Mouse (Mus musculus): ENCODE measurements around the gene Gm21987. TPM values are rescaled to one million over a fixed set of nuclear protein-coding genes. Genes with fewer than 3 reads are reported as not detected.

Gene Gm21987
- total and polyA plus RNA-seq, 3 experiments = 0.42 TPM; not detected in 2

DNA sequence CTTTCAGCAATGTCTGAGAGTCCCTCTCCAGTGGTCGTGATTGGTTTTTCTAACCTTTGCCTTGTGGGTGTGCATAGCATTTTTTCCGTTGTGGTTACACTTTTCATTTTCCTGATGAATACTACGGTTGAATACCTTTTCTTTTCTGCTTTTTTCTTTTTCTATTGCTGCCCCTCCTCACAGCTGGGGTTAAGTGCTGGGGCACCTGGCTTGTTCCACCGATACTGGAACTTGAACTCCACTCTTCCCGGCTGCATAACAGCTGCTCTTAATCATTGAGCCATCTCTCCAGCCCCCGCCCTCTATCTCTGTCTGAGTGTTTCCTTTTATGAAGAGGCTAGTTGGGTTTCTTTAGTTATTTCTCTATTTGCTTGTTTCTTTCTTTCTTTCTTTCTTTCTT lies 32.2 kb downstream of the Gm21987 start:
- TF ChIP-seq SIN3A (IDR thresholded peaks at IDR 0.05; ENCODE audit: low read length) (peak; percentile 65; the same call in 1 of the 2 replicates), CHD2 (IDR thresholded peaks at IDR 0.05; ENCODE audit: low read length) (peak; percentile 85), KAT2A (IDR thresholded peaks at IDR 0.05; ENCODE audit: insufficient replicate concordance, low read length) (no peak), ZMIZ1 (IDR thresholded peaks at IDR 0.05; ENCODE audit: low read depth, low read length) (no peak; the same call in 1 of the 2 replicates), EP300 (IDR thresholded peaks at IDR 0.05; ENCODE audit: low read length) (peak; percentile 98), MAZ (IDR thresholded peaks at IDR 0.05; ENCODE audit: low read depth, low read length) (peak; percentile 98), HCFC1 (IDR thresholded peaks at IDR 0.05; ENCODE audit: low read depth, low read length) (no peak), CTCF (conservative IDR thresholded peaks at IDR 0.05 in 1 of 2, IDR thresholded peaks at IDR 0.05 in 1 of 2; ENCODE audit: low read depth in 2 of 2, low read length in 2 of 2) (no peak), ZNF384 (IDR thresholded peaks at IDR 0.05; ENCODE audit: low read depth, low read length) (peak; percentile 91), USF1 (IDR thresholded peaks at IDR 0.05; ENCODE audit: low read depth, low read length) (no peak), UBTF (IDR thresholded peaks at IDR 0.05; ENCODE audit: low read depth, low read length) (no peak), POLR2A (IDR thresholded peaks at IDR 0.05; ENCODE audit: low read depth, low read length) (no peak; the same call in 1 of the 2 replicates), RCOR1 (conservative IDR thresholded peaks at IDR 0.05; ENCODE audit: low read depth, low read length) (peak; percentile 97), MEF2A (IDR thresholded peaks at IDR 0.05; ENCODE audit: borderline replicate concordance, low read depth, low read length) (peak; percentile 90), RAD21 (IDR thresholded peaks at IDR 0.05; ENCODE audit: low read depth, low read length) (peak; percentile 21), SMC3 (IDR thresholded peaks at IDR 0.05; ENCODE audit: low read depth, low read length) (no peak; the same call in 1 of the 2 replicates), IRF4 (IDR thresholded peaks at IDR 0.05; ENCODE audit: low read depth, low read length) (peak; percentile 93), TCF12 (IDR thresholded peaks at IDR 0.05; ENCODE audit: low read depth, low read length) (peak; percentile 100), CHD1 (IDR thresholded peaks at IDR 0.05; ENCODE audit: low read depth, low read length) (no peak), ZKSCAN1 (IDR thresholded peaks at IDR 0.05; ENCODE audit: borderline replicate concordance, low read depth, low read length) (no peak), PAX5 (IDR thresholded peaks at IDR 0.05; ENCODE audit: low read length) (no peak), MAFK (IDR thresholded peaks at IDR 0.05; ENCODE audit: insufficient replicate concordance, low read length) (peak; percentile 95), E2F4 (IDR thresholded peaks at IDR 0.05; ENCODE audit: insufficient replicate concordance, low read depth, low read length) (no peak), MYC (IDR thresholded peaks at IDR 0.05; ENCODE audit: low read depth, low read length) (peak; percentile 81), USF2 (conservative IDR thresholded peaks at IDR 0.05; ENCODE audit: low read depth, low read length) (no peak), TBP (conservative IDR thresholded peaks at IDR 0.05; ENCODE audit: low read depth, low read length) (peak; percentile 71; the same call in 1 of the 2 replicates), ETS1 (conservative IDR thresholded peaks at IDR 0.05; ENCODE audit: low read depth, low read length) (peak; percentile 98), MXI1 (IDR thresholded peaks at IDR 0.05; ENCODE audit: low read depth, low read length) (no peak; the same call in 1 of the 2 replicates), NELFE (IDR thresholded peaks at IDR 0.05; ENCODE audit: low read depth, low read length) (no peak), POLR2AphosphoS2 (IDR thresholded peaks at IDR 0.05; ENCODE audit: low read depth, low read length) (no peak), JUN (IDR thresholded peaks at IDR 0.05; ENCODE audit: insufficient read depth, low read depth, low read length) (peak; percentile 80), BHLHE40 (IDR thresholded peaks at IDR 0.05; ENCODE audit: low read depth, low read length) (peak; percentile 90), GABPA (IDR thresholded peaks at IDR 0.05; ENCODE audit: insufficient replicate concordance, low read depth, low read length) (no peak), NRF1 (IDR thresholded peaks at IDR 0.05; ENCODE audit: low read depth, low read length) (no peak), MAX (IDR thresholded peaks at IDR 0.05; ENCODE audit: low read length) (peak; percentile 38; the same call in 1 of the 2 replicates), ELF1 (IDR thresholded peaks at IDR 0.05; ENCODE audit: low read depth, low read length) (peak; percentile 42; the same call in 1 of the 2 replicates), JUND (conservative IDR thresholded peaks at IDR 0.05; ENCODE audit: low read depth, low read length) (peak; percentile 81), ZC3H11A (IDR thresholded peaks at IDR 0.05; ENCODE audit: low read depth, low read length) (no peak)
- no peaks in the 10 kb centered on the region for H3K36me3 ChIP-seq (replicated peaks in 1 of 2; ENCODE audit: control insufficient read depth in 1 of 2, insufficient read depth in 1 of 2, low read length in 1 of 2)
- peak overlapping the region; percentile 77 for H3K9ac ChIP-seq (ENCODE audit: insufficient read depth, low read depth)
- H3K27me3 ChIP-seq (replicated peaks) = peaks cover 2% of the 10 kb centered on the region
- no peaks in the 10 kb centered on the region for H3K9me3 ChIP-seq (replicated peaks; ENCODE audit: low read length)
- H3K4me3 ChIP-seq (replicated peaks in 1 of 3; ENCODE audit: low read depth in 2 of 3, low read length in 2 of 3, poor library complexity in 1 of 3) = peak overlapping the region in 1 of 3 experiments; percentile 24
- H3K4me2 ChIP-seq (ENCODE audit: insufficient read depth, low read depth, poor library complexity, severe bottlenecking) = peak overlapping the region; percentile 84
- dilution Hi-C loops (cut with MboI; ENCODE audit: extremely low pct_ligation_motif_present, extremely low pct_unique_long_range_greater_than_20kb, low sequenced_read_pairs) (no loop called here), in situ Hi-C loops (cut with MboI; ENCODE audit: low pct_ligation_motif_present, low pct_unique_long_range_greater_than_20kb, low sequenced_read_pairs) (no loop called here)
- H3K4me1 ChIP-seq (ENCODE audit: control insufficient read depth in 1 of 2, insufficient read depth in 2 of 2) = peaks cover 47 to 67% of the 10 kb centered on the region in 2 experiments
- peak overlapping the region; percentile 97 for H3K27ac ChIP-seq (ENCODE audit: insufficient read depth, low read depth)
- peak; percentile 88 for DNase-seq (ENCODE audit: extremely low read depth)
- no peaks in the 10 kb centered on the region for H3K79me2 ChIP-seq (replicated peaks; ENCODE audit: control insufficient read depth, extremely low read depth, insufficient read depth, poor library complexity, severe bottlenecking)

All from CH12.LX (cell line).